Mouse (Mus musculus): Measurements from ENCODE around the gene Efs. TPM values are rescaled to one million over a fixed set of nuclear protein-coding genes. Genes with fewer than 3 reads are reported as not detected.

Gene Efs
- total and polyA plus RNA-seq, 2 experiments from 2014 or later = 8.5 to 41.4 TPM

DNA sequence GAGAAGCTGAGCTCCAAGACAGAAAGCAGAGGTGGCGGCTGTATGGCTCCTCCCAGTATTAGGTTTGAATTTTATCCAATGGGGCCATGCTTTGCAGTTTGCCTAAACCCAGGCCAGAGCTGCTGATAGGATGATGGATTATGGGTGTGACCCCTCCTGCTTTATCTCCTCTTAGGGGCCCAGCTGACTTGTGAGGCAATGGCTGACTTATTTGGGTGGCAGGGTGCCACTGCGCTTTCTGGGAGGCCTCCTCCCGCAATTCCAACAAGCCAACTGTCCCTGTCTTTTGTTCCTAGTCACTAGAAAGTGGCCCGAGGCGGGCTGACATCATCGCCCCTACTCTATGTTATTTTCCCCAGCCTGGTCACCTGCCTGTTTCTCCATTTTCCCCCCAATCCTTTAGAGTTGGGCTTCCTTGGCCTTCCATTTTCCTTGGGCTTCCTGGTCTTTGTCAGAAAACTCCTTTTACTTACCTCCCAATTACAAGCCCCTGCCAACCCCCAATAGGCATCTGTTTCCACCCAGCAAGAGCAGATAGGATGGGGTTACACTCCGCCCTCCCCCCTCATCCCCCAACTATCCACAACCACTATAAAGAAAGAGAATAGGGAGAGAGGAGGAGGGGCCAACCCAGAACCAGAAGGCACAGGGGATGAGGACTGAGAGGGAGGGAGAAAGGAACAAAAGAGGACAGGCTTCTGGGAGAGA is 1.1 kb downstream of the Efs start:
- DNase-seq (ENCODE audit: low spot score) (peak; percentile 79), ATAC-seq (ENCODE audit: low FRiP score) (peak; percentile 28; the same call in 1 of the 2 replicates)
- Histone ChIP-seq H3K36me3 (ENCODE audit: insufficient read depth, low read length) (peaks cover 3% of the 10 kb centered on the region; the same call in 1 of the 2 replicates), H3K9me3 (ENCODE audit: low read length) (peaks cover 8% of the 10 kb centered on the region), H3K4me2 (ENCODE audit: low read depth, low read length, poor library complexity, severe bottlenecking) (peak overlapping the region; percentile 97), H3K4me3 (ENCODE audit: low read depth, low read length) (peak overlapping the region; percentile 49), H3K4me1 (ENCODE audit: insufficient read depth, low read length) (peaks cover 12% of the 10 kb centered on the region; the same call in 1 of the 2 replicates), H3K27ac (ENCODE audit: low read depth, low read length) (peak overlapping the region; percentile 85), H3K9ac (replicated peaks; ENCODE audit: low read length, poor library complexity, severe bottlenecking) (0 out of 2 replicates have a peak overlapping the region, but pooled peaks have one; percentile 80), H3K27me3 (ENCODE audit: insufficient read depth, low read length) (no peaks in the 10 kb centered on the region)
- WGBS = 29% methylated on average over 7 of the region's 7 CpGs
- TF ChIP-seq CTCF (IDR thresholded peaks at IDR 0.05) = no peak

DNA sequence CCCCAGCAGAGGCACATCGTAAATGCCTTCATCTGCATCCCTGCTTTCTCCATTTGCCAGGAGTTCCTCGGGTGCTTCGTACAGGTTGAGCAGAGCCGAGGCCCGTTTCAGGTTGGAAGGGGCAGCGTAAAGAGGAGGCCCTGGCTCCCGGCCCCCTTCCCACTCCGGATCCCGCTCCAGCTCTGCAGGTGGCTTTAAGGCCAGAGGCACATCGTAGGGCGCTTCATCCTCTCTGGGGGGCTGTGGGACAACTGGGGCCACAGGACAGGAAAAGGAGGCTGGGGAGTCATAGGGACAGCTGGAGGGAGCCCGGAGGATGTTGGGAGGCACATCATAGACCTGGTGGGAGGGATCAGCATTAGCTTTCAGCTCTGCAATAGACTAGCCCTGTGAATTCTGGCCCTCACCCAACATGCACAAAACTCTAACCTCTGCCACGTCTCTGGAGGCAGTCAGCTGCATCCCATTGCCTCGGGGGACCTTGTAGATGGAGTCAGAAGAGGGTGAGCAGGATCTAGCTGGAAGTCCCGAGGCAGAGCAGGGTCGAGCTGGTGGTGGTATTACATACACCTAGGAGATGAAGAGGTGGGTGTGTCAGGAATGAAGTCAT is 5.7 kb downstream of the Efs start:
- H3K9ac ChIP-seq (replicated peaks; ENCODE audit: low read length, poor library complexity, severe bottlenecking) = no peak overlapping the region
- H3K4me2 ChIP-seq (ENCODE audit: low read depth, low read length, poor library complexity, severe bottlenecking) = no peak overlapping the region
- no peak for DNase-seq (ENCODE audit: low spot score)
- H3K36me3 ChIP-seq (ENCODE audit: insufficient read depth, low read length) = peaks cover 8% of the 10 kb centered on the region
- no peak for TF ChIP-seq CTCF (IDR thresholded peaks at IDR 0.05)
- no peak for ATAC-seq (ENCODE audit: low FRiP score)
- no peaks in the 10 kb centered on the region for H3K27me3 ChIP-seq (ENCODE audit: insufficient read depth, low read length)
- peaks cover 6% of the 10 kb centered on the region; the same call in 1 of the 2 replicates for H3K4me1 ChIP-seq (ENCODE audit: insufficient read depth, low read length)
- H3K27ac ChIP-seq (ENCODE audit: low read depth, low read length) = no peak overlapping the region
- H3K4me3 ChIP-seq (ENCODE audit: low read depth, low read length) = no peak overlapping the region
- peaks cover 8% of the 10 kb centered on the region for H3K9me3 ChIP-seq (ENCODE audit: low read length)
- 92% methylated on average over 16 of the region's 16 CpGs for whole genome bisulfite sequencing

GRCm38 (mm10) chr14:54913343-54913742 is 12.6 kb downstream of the Efs start:
- Histone ChIP-seq H3K9me3 (ENCODE audit: low read length) (no peaks in the 10 kb centered on the region), H3K4me3 (ENCODE audit: low read depth, low read length) (peak overlapping the region; percentile 94), H3K27ac (ENCODE audit: low read depth, low read length) (peak overlapping the region; percentile 97), H3K27me3 (ENCODE audit: insufficient read depth, low read length) (no peaks in the 10 kb centered on the region), H3K9ac (replicated peaks; ENCODE audit: low read length, poor library complexity, severe bottlenecking) (peak overlapping the region; percentile 98), H3K36me3 (ENCODE audit: insufficient read depth, low read length) (peaks cover 21% of the 10 kb centered on the region), H3K4me1 (ENCODE audit: insufficient read depth, low read length) (0 out of 2 replicates have a peak, but pooled peaks cover 4% of the 10 kb centered on the region), H3K4me2 (ENCODE audit: low read depth, low read length, poor library complexity, severe bottlenecking) (peak overlapping the region; percentile 96)
- DNase-seq (ENCODE audit: low spot score) (peak; percentile 13), ATAC-seq (ENCODE audit: low FRiP score) (peak; percentile 9)
- WGBS = 12% methylated on average over 10 of the region's 10 CpGs
- TF ChIP-seq CTCF (IDR thresholded peaks at IDR 0.05) = no peak

GRCm38 (mm10) chr14:54912886-54913285 is 13.0 kb downstream of the Efs start, which contains the start of gene Slc22a17:
TSS of gene Slc22a17 (minus strand) at chr14:54913132.
- peak; percentile 93 for ATAC-seq (ENCODE audit: low FRiP score)
- Histone ChIP-seq H3K27me3 (ENCODE audit: insufficient read depth, low read length) (no peaks in the 10 kb centered on the region), H3K27ac (ENCODE audit: low read depth, low read length) (peak within 1 kb of the TSS; percentile 97), H3K4me3 (ENCODE audit: low read depth, low read length) (peak within 1 kb of the TSS; percentile 94), H3K9me3 (ENCODE audit: low read length) (no peaks in the 10 kb centered on the region), H3K9ac (replicated peaks; ENCODE audit: low read length, poor library complexity, severe bottlenecking) (peak within 1 kb of the TSS; percentile 98), H3K4me2 (ENCODE audit: low read depth, low read length, poor library complexity, severe bottlenecking) (peak within 1 kb of the TSS; percentile 96), H3K4me1 (ENCODE audit: insufficient read depth, low read length) (0 out of 2 replicates have a peak, but pooled peaks cover 4% of the 10 kb centered on the region), H3K36me3 (ENCODE audit: insufficient read depth, low read length) (peaks cover 24% of the 10 kb centered on the region)
- peak; percentile 21; the same call in 1 of the 2 replicates for TF ChIP-seq CTCF (IDR thresholded peaks at IDR 0.05)
- under 1% methylated on average over 24 of the region's 28 CpGs for WGBS
- peak; percentile 94 for DNase-seq (ENCODE audit: low spot score)

DNA sequence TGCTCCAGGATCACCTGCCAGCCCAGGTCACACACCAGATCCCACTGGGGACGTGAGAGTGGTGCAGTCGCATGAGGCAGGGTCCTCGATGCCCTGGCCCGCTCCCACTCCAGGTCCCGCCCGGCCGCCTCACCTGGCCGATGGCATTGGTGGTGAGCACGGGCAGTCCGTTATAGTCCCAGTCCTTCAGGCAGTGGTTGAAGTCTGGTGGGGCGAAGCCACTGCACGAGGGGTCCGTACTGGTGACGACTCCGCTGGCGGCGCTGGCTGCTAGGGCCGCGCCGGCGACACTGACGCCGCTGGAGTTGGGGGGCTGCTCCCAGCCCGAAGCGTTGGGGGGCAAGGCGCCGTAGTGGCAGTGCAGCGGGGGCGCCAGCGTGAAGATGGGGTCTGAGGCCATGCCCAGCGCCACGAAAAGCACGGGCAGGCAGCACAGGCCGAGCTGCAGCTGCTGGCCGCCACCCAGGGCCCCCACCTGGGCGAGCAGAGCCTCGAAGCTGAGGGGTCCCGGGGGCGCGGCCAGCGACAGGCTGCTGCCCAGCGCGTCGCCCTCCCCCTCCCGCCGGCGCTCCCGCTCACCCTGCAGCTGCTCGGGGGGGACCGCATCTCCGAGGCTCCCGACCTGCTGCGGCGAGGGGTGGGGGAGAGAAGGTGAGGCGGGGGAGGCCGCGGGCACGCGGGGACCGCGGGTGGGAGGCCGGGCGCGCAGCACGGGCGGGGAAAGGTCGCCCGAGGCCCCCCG is 13.6 kb downstream of the Efs start:
- WGBS = 2% methylated on average over 31 of the region's 69 CpGs
- DNase-seq (ENCODE audit: low spot score) (peak; percentile 50), ATAC-seq (ENCODE audit: low FRiP score) (peak; percentile 78)
- H3K4me1 ChIP-seq (ENCODE audit: insufficient read depth, low read length) = 0 out of 2 replicates have a peak, but pooled peaks cover 4% of the 10 kb centered on the region
- H3K27me3 ChIP-seq (ENCODE audit: insufficient read depth, low read length) = no peaks in the 10 kb centered on the region
- peak overlapping the region; percentile 96 for H3K4me2 ChIP-seq (ENCODE audit: low read depth, low read length, poor library complexity, severe bottlenecking)
- H3K36me3 ChIP-seq (ENCODE audit: insufficient read depth, low read length) = peaks cover 30% of the 10 kb centered on the region
- no peak for TF ChIP-seq CTCF (IDR thresholded peaks at IDR 0.05)
- peak overlapping the region; percentile 94 for H3K4me3 ChIP-seq (ENCODE audit: low read depth, low read length)
- peak overlapping the region; percentile 97 for H3K27ac ChIP-seq (ENCODE audit: low read depth, low read length)
- no peaks in the 10 kb centered on the region for H3K9me3 ChIP-seq (ENCODE audit: low read length)
- H3K9ac ChIP-seq (replicated peaks; ENCODE audit: low read length, poor library complexity, severe bottlenecking) = peak overlapping the region; percentile 98
